Mouse (Mus musculus) lung, postnatal 14 days (tissue): ENCODE measurements around the gene Styx.
"Not testable (repeated sequence)": the region's sequence is repeated elsewhere in the genome, so short reads cannot be mapped to it uniquely, and the experiment has no call there.

Experiments used
- DNase-seq: peaks from one replicate; pipeline ENCODE4 v3.0.0; 2021

Styx gene

DNA sequence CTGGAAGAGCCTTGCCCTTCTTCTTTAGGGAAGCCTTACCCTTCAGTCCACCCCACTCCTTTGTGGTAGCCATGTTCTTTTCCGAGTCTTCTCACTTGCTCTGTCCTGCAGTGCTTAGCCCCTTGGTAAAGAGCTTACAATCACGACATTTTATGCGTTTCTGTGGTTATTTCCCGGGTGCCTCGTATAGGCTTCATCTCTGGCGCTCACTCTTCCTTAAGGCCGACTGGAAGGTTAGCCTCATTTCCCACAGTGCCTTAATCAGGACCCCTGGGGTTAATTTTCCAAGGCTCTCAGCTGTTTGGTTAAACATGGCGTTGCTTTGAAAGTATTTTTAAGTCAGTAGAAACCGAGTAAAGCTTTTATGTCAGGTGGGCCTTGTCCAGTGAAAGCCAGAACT lies 88.5 kb downstream of the Styx start:
- DNase-seq, result no peak

DNA sequence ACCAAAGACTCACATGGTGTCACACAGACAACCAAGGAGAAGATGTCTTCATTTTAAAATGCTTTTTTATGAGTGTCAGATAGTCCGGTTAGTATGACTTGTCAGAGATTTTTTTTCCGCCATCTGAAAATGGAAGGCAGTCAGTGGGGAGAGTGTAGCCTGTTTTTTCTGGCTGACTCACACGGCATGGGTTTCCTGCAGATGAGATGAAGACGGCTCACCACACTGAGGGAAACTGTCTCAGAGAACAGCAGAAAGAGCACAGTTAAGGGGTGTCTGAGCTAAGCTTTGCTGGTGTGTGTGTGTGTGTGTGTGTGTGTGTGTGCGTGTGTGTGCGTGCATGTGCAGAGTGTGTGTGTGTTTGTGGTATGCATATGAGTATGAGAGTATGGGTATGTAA lies 90.4 kb downstream of the Styx start:
- DNase-seq, result no peak

DNA sequence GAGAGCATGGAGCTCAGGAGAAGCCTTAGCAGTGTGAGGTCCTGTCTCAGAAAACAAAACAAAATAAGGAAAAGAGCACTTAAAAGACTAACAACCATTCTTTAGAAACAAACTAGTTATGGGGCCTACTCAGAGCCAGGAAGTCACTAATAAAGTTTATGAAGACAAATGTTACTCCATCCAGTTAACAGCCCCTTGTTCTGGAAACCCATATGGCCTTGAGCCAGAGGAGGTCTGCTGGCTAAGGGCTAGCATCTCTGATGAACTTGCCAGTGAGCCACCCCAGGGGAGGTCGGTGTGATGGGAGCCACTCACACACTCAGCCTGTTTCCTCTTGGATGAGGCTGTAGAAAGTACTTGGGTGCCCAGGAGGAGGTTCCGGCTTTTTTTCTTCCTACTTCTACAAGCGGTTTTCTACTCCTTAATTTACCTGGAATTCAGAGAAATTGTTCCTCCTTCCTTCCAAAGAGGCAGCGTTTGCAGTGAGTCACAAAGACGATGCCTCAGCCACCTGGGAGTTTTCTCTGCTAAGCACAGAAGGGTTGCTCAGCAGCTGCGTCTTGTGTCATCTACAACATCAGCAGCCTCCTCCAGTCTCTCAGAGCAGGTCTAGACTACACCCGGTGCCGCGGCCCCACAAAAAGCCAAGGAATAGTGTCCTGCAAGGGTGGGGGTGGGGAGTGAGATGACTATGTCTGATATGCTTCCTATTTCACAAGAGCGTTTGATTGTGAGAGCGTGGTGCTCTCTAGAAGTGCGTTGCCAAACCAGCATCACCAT lies 92.1 kb downstream of the Styx start:
- DNase-seq, result no peak

DNA sequence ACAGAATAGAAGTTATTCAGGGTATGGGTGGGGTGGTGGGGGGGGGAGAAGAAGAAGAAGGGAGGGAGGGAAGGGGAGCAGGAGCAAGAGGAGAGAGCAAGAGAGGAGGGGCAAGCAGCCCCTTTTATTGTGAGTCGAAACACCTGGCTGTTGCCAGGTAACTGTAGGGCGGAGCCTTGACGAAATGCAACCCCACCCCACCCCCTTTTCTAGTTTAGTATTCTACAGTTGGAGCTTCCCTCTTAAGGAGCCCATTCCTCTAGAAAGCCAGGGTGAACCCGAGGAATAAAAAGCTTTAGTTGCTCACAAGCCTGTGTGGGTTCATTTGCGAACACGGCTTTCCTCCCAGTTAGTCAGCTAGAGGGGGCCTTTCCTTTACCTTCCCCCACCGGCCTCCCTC lies 94.0 kb downstream of the Styx start:
- DNase-seq, result no peak

DNA sequence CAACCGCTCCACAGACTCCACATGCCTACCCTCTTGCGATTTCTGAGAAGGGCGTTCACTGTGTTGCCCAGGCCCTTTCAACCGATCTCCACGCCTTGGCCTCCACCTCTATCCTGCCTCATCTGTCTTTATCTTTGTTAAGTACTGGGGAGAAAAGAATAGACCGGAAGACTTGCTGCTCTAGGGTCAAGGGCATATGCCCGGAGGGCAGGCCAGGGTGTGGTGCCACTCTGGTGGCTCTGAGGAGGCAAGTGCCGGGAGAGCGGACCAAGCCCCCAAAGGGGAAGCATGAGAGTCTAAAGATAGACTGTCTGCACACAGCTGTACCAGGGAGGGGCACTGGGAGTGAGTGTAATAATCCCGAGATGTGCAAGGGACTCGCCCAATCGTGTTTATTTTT lies 94.6 kb downstream of the Styx start:
- DNase-seq, result no peak

DNA sequence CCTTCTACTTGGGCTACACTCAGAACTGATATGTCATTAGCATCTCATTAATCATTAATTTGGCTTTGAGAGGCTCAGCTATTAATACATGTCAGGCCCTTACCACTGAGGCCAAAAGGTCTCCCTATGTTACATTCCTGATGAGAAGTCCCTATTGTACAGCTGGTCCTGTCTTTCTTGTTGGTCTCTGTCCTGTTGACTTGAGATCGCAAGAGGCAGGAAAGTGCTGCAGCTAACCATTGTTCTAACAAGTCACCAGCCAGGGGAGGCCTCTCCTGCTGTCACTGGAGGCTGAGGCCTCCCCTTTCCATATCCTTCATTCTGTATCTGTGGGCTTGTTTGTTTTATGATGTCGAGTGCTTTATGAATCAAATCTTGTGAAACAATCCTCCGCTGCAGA lies 95.9 kb downstream of the Styx start:
- DNase-seq, result no peak

DNA sequence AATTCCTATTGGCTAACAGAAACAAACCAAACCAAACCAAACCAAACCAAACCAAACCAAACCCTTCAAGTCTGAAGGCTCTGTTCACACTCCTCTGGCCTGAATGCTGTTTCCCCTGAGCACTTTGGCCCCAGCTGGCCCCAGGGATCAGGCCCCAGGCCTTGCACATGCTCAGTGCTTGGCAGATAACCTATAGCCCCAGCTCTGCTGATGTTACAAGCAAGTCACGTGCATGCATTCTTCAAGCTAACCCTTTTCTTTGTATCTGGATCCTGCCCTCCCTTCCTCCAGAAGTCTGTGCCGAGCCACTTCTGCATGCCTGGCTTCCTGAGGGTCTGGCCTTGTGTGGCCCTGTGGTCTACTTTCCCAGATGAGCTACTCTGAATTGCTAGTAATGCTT lies 100.2 kb downstream of the Styx start:
- DNase-seq, result no peak

DNA sequence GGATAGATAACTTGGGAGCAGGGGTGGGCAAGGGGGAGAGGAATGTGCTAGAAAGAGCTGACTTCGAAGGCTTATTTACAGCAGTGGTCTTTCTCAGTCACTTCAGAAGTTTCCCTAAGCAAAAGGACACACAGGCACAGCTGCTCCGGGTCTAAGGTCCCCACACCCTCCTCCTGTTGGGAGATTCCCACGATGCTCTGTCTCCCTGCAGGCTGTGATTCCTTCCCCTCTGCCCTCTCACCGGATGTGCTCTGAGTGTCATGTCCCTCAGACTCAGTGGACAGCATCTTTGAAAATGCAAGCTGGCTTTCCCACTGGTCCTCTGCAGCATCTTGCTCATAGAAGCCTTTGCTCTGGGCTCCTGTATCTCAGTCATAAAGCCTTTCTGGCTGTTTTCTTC lies 101.3 kb downstream of the Styx start:
- DNase-seq, result peak; percentile 56

DNA sequence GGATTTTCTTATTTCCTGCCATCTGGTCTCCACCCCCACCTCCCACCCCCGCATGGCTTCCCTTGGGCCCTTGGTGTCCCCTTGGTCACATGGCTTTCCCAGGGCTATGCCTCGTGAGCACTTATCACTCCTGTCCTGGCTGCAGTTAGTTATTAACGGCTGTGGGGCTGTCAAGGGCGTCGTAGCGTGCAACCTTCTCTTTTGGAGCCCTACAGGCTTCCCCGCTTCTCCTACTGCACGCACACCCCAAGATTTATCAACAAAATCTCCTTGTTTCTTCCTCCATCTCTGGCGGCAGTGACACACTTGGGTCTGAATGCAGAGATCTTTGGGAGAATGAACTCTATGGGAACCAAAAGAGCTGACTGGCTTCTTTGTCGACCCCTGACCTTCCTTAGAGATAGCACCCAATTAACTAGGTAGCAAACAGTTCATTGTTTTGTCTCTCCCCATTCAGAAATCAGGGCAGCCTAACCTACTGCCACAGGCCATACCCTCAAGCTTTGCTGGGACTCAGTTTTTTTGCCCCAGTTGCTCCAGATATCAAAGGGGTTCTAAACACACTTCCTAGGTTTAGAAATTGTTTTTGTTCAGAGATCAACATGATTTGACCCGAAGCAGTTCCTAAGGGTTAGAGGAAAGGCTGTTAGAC lies 102.1 kb downstream of the Styx start:
- DNase-seq, result no peak

DNA sequence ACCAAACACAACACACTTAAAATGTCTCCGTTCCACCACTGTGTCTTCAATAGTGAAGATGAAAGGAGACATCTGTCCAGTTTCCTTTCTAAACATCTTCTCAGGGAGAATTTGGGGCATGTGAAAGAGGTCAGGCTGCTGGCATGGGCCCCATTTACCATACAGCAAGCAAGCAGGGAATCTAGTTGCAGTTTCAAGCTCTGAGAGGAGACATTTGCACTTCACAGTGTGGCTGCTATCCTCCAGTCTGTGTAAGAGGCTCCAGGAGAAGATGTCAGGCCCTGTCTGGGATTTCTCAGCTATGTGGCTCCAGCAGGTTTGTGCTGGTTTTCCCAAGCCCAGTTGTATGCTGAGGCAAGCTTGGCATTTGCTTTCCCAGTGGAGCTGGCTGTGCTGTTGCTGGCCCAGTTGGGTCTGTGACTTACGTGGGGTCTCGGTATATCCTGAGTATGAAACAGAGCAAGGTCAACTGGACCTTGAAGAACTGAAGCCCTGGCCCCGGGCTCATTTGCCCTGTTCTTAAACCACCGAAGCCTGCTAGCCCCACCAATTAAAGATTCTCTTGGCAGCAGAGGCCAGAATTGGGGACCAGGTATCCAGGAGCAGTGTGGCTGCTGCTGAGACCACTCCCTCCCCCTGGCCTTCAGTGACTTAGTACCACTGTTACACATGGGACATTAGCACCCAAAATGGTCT lies 102.8 kb downstream of the Styx start:
- DNase-seq, result peak; percentile 46

DNA sequence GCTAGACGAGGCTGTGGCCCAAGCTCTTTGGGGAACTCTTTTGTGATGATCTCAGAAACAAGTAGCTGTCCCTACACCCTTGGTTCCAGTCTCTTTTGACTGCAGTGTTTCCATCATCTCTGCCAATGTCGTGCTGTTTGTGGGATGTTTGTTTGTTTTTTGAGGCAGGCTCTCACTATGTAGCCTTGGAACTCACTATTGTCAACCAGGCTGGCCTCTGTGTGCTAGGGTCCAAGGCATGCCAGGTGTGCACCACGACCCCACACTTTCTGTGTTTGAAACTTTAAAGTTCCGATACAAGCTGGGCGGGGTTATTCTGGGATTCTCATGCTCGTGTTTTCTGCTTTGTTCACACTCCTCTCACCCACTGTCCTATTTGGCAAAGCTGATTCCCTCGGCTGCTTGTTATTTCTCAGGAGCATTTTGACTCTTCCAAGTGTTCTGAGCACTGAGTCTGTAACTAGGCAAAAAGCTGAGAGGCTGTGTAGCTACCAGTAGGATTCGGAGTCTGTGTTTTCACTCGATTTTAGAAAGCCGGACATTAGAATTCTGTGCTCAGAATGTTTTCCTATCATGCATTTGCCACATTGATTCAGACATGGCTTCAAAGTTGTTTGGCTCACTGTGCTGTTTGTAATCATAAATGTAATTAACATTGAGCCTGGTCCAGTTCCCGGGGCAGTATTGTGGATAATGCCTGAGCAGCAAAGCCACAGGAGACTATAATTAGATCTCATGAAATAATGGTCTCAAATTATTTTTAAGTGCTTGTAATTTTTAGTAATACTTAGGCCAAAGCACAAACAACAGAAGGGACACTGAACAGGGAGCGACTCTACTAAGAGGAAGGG lies 105.0 kb downstream of the Styx start:
- no peak for DNase-seq

DNA sequence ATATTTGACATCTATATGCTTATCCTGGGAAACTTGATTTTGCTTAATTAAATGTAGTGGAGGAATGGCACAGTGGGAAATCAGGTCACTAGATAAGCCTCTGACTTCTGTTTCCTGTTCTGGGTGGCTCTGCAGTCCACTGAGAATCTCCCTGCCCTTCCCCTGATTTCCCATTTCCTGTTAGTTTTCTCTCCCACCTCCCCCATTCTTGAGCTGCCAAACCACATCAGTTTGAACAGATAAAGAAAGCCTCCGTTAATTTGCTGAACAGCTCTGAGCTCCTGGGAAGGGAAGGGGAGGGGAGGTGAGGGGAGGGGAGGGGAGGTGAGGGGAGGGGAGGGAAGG lies 105.6 kb downstream of the Styx start:
- no peak for DNase-seq

DNA sequence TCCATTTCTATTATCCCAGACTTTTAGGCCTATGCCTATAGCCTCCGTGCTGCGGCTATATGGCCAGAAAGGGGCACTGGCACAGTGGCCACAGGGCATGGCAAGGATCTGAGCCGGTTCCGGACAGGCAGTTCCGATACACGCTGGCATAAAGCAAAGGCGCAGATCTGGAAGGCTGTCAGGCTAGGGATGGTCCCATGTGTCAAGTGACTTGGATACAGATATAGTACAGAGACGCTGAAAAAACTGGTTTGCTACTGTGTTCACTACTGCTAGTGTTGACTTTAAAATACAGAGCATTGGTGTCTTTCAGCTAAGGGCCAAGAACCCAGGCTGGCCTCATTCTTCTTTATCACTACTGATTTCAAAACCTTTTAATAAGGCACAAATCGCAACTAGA lies 106.1 kb downstream of the Styx start:
- DNase-seq, result no peak

DNA sequence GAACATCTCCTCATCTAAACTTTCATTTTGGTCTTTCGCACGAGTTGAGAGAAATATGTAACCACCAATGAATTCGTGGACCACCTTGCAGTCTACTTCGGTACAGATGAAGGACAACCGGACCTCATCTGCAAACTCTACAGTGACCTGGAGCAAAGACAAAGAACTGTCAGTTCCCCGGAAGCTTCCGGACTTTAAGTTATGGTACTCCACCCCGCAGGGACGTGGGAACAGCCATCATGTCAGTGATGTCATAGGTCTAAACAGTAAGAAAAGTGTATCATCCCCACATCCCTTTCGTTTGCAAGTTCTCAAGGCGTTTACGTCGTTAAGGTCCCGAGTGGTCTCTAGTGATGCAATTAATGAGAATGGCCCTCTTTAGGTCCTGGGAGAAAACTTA lies 109.0 kb downstream of the Styx start:
- DNase-seq, result no peak

DNA sequence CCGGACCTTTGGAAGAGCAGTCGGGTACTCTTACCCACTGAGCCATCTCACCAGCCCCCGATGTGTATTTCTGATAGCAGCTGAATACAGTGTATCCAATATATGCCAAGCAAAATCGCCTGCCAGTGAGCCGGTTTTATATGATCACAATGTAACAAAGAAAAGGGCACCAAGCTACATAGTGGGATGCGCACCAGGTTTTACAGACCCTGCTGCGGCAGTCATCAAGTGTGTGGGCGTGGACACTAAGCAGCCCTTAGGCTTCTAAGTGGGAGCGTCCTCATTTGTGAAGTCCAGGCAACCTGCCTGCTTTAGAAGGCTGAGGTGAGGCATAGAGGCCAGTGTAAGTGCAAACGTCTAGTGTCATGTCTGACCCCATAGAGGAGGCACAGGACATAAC lies 109.6 kb downstream of the Styx start:
- DNase-seq, result no peak

DNA sequence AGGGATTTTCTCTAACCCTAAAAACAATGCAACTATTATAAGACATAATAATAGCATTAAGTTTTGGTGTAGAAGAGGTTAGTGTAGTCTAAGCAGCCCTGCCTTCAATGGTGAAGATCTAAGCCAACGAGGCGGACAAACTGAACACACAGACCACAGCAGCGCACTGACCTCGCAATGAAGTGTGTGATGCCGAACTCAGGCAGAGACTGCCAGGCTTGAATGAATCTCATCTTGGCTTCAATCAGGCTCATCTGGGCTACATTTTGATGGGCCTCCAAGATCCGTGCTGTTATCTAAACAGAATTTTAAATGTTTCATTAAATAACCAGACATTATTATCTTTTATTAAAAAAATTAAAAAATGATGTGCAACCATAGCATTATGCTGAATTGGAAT lies 111.1 kb downstream of the Styx start:
- DNase-seq, result no peak

DNA sequence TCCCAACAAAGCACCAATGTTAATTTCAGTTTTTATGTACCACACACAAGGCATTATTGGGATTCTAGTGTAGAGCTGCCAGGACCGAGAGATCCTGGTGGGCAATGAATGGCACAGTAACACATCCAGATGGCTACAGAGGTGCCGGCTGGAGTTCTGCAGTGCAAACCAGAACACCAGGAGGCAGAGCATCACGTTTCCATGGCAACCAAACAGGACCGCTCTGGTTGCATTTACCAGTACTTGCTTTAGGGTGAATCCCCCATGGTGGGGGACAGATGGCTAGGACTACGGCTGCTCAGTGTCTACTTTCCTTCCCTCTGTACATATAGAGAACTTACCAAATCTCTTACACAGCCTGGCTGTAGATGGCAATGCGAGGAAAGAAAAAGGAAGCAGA lies 111.5 kb downstream of the Styx start:
- no peak for DNase-seq

DNA sequence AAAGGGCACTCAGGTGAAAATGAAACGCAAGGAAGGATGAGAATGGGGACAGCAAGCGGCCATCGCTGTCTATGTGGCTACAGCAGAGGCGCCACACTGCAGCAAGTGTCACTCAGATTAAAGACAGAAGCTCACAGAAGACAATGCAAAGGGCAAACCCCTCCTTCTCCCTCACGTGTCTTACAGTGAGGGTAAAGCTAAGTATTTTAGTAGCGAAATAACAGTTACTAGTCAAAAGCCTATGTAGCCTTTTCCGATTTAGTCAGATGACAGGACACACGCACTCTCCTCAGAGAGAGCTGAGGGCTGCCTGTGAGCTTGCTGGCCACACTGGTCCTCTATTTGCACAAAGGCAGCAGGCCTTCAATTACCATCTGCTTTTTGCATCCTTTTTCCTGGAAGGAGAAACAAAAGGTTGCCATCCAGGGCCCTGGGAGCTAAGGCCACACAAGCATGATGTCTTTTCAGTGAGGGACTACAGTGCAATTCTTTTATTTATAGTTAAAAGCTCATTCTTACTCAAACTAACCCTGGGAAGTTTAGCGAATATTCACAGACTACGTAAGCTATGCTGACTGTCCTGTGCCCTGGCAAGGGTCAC lies 112.1 kb downstream of the Styx start:
- no peak for DNase-seq

DNA sequence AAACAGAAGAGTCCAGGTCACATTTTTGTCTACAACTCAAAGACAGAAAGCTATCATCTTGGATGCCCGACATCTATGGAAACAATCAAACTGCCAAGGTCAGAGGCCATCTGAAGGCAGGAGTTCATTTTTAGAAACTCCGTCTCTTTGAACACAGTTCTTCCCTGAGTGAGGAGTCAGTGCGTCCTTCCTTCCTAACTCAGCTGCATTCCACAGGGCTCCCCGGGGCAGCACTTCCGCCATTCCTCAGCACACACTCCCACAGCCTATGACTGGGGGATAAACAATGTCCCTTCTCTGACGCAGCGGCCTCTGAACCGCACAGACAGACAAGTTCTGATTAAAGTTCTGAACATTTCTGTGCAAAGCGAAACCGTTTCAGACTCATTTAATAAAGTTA lies 112.7 kb downstream of the Styx start:
- peak; percentile 69 for DNase-seq

DNA sequence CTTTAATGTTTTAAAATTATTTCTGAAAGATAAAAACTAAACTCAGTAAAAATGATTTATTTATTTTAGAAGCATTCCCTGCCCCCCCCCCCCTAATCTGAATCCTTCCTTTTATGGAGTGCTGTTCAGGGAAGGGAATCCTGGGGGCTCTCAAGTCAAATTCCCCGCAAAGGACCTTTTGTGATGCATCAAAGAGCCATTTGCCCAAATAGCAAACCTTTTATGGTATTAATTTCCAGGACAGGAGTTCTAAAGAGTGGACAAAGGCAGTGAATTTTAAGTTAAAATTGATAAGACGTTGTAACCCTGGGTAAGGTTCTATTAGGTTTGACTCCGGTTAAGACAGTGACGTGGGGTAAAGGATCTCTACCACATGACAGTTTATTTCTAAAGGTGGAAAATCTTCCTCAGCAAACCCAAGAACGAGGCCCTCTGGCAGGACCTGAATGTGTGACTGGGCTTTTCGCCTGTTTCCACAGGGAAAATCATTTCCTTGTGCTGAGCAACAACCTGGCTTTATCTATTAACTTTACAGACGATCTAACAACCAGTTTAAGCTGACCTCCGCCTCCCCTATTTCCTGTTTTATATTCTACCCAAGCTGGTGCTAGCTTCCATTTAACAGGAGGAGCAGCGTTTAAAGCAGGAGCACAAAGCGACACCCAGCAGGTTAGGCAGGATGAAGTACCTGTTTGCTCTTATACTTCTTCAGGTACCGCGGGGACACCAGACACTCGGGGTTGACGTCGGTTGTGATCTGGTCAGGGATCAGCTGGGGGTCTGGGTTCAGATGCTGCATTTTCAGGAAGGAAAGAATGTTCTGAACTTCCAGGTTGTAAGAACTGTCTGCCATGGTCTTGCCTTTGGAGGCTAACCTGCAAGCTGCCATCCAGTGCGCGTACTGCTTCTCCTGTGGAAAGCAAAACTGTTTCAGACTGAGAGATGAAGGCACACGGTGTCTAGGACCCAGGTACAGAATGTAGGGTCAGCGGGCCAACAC lies 113.4 kb downstream of the Styx start:
- DNase-seq, result no peak

DNA sequence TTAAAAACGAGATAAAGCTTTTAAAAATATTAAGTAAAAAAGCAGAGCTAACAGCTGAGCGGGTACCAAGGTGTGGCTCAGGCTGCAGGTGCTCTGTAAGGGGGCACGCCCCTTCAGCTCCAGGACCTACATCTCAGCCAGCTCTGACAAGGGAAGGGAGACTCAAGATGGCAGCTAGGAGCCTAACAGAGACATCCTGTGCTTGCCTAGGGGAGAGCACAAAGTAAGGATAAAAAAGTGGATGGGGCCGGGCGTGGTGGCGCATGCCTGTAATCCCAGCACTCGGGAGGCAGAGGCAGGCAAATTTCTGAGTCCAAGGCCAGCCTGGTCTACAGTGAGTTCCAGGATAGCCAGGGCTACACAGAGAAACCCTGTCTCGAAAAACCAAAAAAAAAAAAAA lies 115.5 kb downstream of the Styx start:
- DNase-seq, result not testable (repeated sequence)

DNA sequence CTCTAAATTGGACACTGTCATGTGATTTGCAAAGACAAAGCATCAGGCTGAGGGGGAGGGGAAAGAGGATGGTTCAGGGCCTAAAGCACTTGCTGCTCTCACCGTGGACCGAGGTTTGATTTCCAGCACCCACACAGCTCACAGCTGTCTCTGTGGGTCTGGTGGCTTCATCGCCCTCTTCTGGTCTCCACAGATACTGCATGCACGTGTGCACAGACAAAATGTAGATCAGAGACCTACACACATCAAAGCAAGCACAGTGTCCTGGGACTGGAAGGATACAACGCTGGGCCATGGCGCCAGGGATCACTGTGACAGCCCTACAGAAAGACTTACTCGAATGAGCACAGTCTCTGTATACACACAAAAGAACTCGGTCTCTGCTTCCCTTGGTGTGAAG lies 118.6 kb downstream of the Styx start:
- no peak for DNase-seq
